Mouse (Mus musculus) stomach, postnatal 0 days (tissue): ENCODE data around the gene Arhgdib.

Experiments used
- CTCF ChIP-seq: IDR thresholded peaks from 2 replicates; pipeline ENCODE4 v1.5.1; 2016; ENCODE audit warnings: antibody characterized with exemption, low read depth, mild to moderate bottlenecking, moderate library complexity
- EP300 ChIP-seq: optimal IDR thresholded peaks from 2 replicates; pipeline ENCODE3; 2016; ENCODE audit warnings: antibody characterized with exemption

GRCm38 (mm10) chr6:136883431-136883915, 58.2 kb downstream of the Arhgdib start:
- TF ChIP-seq CTCF (no peak), EP300 (no peak)
